Mouse (Mus musculus): ENCODE measurements around the gene Gm49355.

GRCm38 (mm10) chr14:12342458-12343131 is 58.8 kb downstream of the Gm49355 start:
- TF ChIP-seq CTCF (IDR thresholded peaks at IDR 0.05; ENCODE audit: borderline replicate concordance, control insufficient read depth, extremely low read depth, insufficient read depth, low read length, poor library complexity) (no peak), POLR2A (IDR thresholded peaks at IDR 0.05; ENCODE audit: control insufficient read depth, extremely low read depth, insufficient read depth, low read length, poor library complexity) (no peak)
